ENCODE assay signal across 34 mouse cellular contexts in genomic region chr9:117065601-117066000, GRCm38 (mm10).
"Had no signal": no experiment of that assay in that cellular context is flagged by ENCODE, and none has a peak within 500 bp of the region (broad histone marks: within the 10 kb centered on the region; RNA-seq: fewer than 3 reads in every experiment).

No protein-coding gene starts in this region.

- DNase-seq: heart, postnatal 10 days; heart, postnatal 14 days; heart, postnatal 36 days; heart, postnatal 4 days; kidney, adult 11 months; kidney, adult 18-20 months; kidney, adult 2 months; kidney, adult 8-10 months; kidney, adult 9 months; kidney, postnatal 10 days; kidney, postnatal 14 days; kidney, postnatal 25 days; kidney, postnatal 36 days; kidney, postnatal 4 days; layer of hippocampus, adult 9-11 months; layer of hippocampus, postnatal 36 days had no signal

- H3K27me3 ChIP-seq: heart, embryonic 12.5 days; heart, embryonic 13.5 days; heart, embryonic 15.5 days; hindbrain, embryonic 12.5 days; hindbrain, embryonic 13.5 days; hindbrain, embryonic 15.5 days; intestine, embryonic 15.5 days; kidney, embryonic 15.5 days had no signal

- H3K36me3 ChIP-seq: heart, embryonic 15.5 days; hindbrain, embryonic 10.5 days; hindbrain, embryonic 12.5 days; hindbrain, embryonic 13.5 days; hindbrain, embryonic 15.5 days; intestine, embryonic 15.5 days; kidney, embryonic 15.5 days had no signal

- H3K4me3 ChIP-seq: heart, embryonic 12.5 days; heart, embryonic 13.5 days; heart, embryonic 15.5 days; hindbrain, embryonic 10.5 days; hindbrain, embryonic 12.5 days; hindbrain, embryonic 13.5 days; hindbrain, embryonic 15.5 days; intestine, embryonic 15.5 days; kidney, embryonic 15.5 days; layer of hippocampus, adult 2 months; left cerebral cortex, adult 2 months had no signal

- H3K4me1 ChIP-seq: heart, embryonic 13.5 days; heart, embryonic 15.5 days; hindbrain, embryonic 10.5 days; hindbrain, embryonic 12.5 days; hindbrain, embryonic 15.5 days; intestine, embryonic 15.5 days had no signal

- H3K27ac ChIP-seq: heart, embryonic 13.5 days; heart, embryonic 15.5 days; hindbrain, embryonic 10.5 days; hindbrain, embryonic 13.5 days; hindbrain, embryonic 14.5 days; hindbrain, embryonic 15.5 days; hindbrain, postnatal 0 days; intestine, embryonic 15.5 days; kidney, embryonic 15.5 days; kidney, postnatal 0 days; layer of hippocampus, adult 2 months; left cerebral cortex, adult 2 months had no signal

- H3K9me3 ChIP-seq: heart, embryonic 15.5 days; hindbrain, embryonic 12.5 days; hindbrain, embryonic 13.5 days; hindbrain, embryonic 15.5 days; intestine, embryonic 15.5 days; kidney, embryonic 15.5 days had no signal

- ATAC-seq: hindbrain, embryonic 16.5 days; hindbrain, postnatal 0 days; inflammation-experienced regulatory T-cells, adult 6 months; intestine, embryonic 15.5 days; intestine, embryonic 16.5 days; intestine, postnatal 0 days had no signal
